Mouse (Mus musculus) heart, embryonic 12.5 days (tissue): ENCODE measurements around the gene Mfsd6l. TPM values are rescaled to one million over a fixed set of nuclear protein-coding genes. Genes with fewer than 3 reads are reported as not detected.
A peak's percentile ranks its signal among the peaks of the same experiment; 100 is the strongest.

ENCODE experiments used
- ATAC-seq: fragments of 200-750 bp; cut with Nextera tagmentation; 2 replicates; pipeline ENCODE4 v1.8.0; 2017; ENCODE audit warnings: moderate TSS enrichment, moderate library complexity; ENCODE audit not compliant: insufficient number of reproducible peaks, low FRiP score
- H3K27ac ChIP-seq: fragments of 300-500 bp; sonication (generic); 2 replicates; pipeline ENCODE4 v1.5.1; 2016; ENCODE audit warnings: mild to moderate bottlenecking, moderate library complexity; ENCODE audit not compliant: poor library complexity, severe bottlenecking
- H3K27me3 ChIP-seq: fragments of 300-500 bp; sonication (generic); replicated peaks from 2 replicates; pipeline ENCODE4 v1.6.1; 2016; ENCODE audit warnings: mild to moderate bottlenecking, moderate library complexity
- H3K36me3 ChIP-seq: fragments of 300-500 bp; sonication (generic); 2 replicates; pipeline ENCODE4 v1.6.1; 2016; ENCODE audit warnings: mild to moderate bottlenecking, moderate library complexity
- H3K4me1 ChIP-seq: fragments of 300-500 bp; sonication (generic); replicated peaks from 2 replicates; pipeline ENCODE4 v1.6.1; 2016; ENCODE audit warnings: mild to moderate bottlenecking
- H3K4me2 ChIP-seq: fragments of 300-500 bp; sonication (generic); 2 replicates; pipeline ENCODE4 v1.6.1; 2016; ENCODE audit warnings: mild to moderate bottlenecking, moderate library complexity
- H3K4me3 ChIP-seq: fragments of 300-500 bp; sonication (generic); 2 replicates; pipeline ENCODE4 v1.5.1; 2016; ENCODE audit warnings: mild to moderate bottlenecking
- H3K9ac ChIP-seq: fragments of 300-500 bp; sonication (generic); 2 replicates; pipeline ENCODE4 v1.6.1; 2016; ENCODE audit warnings: mild to moderate bottlenecking, moderate library complexity
- H3K9me3 ChIP-seq: fragments of 300-500 bp; sonication (generic); replicated peaks from 2 replicates; pipeline ENCODE4 v1.6.1; 2016; ENCODE audit warnings: mild to moderate bottlenecking, moderate library complexity
- WGBS: fragments of 180-500 bp; shearing (Covaris S2); methylation state at CpG from one replicate; pipeline ENCODE4 v1.1.7; 2016; 5-methylcytosine and 5-hydroxymethylcytosine counted together
- polyA plus RNA-seq: library from polyadenylated mRNA; unstranded; fragments of >200 nt; fragmentation: Nextera tagmentation; extraction: Ambion mirVana; gene quantifications from 2 replicates; pipeline ENCODE4 v1.2.1, GENCODE M21; 2016

Mfsd6l gene
- polyA plus RNA-seq, result 0.08 TPM in 1 of 2 replicates, not detected in the other

- H3K4me3 ChIP-seq, result peak within 1 kb of the TSS; percentile 28
- 11% methylated on average over 37 of the region's 37 CpGs for WGBS
- H3K27ac ChIP-seq, result no peak within 1 kb of the TSS
- H3K9ac ChIP-seq, result no peak within 1 kb of the TSS
- H3K9me3 ChIP-seq, result no peaks in the 10 kb centered on the region
- peak; percentile 18; the same call in 1 of the 2 replicates for ATAC-seq
- H3K36me3 ChIP-seq, result no peaks in the 10 kb centered on the region
- peaks cover 26% of the 10 kb centered on the region for H3K27me3 ChIP-seq
- peak within 1 kb of the TSS; percentile 66 for H3K4me2 ChIP-seq
- peaks cover 7% of the 10 kb centered on the region for H3K4me1 ChIP-seq
These were observed at the start of gene Mfsd6l for GRCm38 (mm10) chr11:68555918-68556584. TSS of gene Mfsd6l (plus strand) at chr11:68556186.

GRCm38 (mm10) chr11:68507246-68507645 lies 48.7 kb upstream of the Mfsd6l start:
- ATAC-seq, result no peak
- Histone ChIP-seq H3K36me3 (no peaks in the 10 kb centered on the region), H3K9ac (no peak overlapping the region), H3K4me3 (no peak overlapping the region), H3K4me1 (no peaks in the 10 kb centered on the region), H3K4me2 (no peak overlapping the region), H3K9me3 (no peaks in the 10 kb centered on the region), H3K27me3 (peaks cover 2% of the 10 kb centered on the region), H3K27ac (no peak overlapping the region)
- 65% methylated on average over 7 of the region's 7 CpGs for WGBS

GRCm38 (mm10) chr11:68508619-68509018 lies 47.4 kb upstream of the Mfsd6l start:
- 63% methylated on average over 5 of the region's 5 CpGs for WGBS
- Histone ChIP-seq H3K9me3 (no peaks in the 10 kb centered on the region), H3K36me3 (no peaks in the 10 kb centered on the region), H3K9ac (no peak overlapping the region), H3K4me2 (no peak overlapping the region), H3K27ac (no peak overlapping the region), H3K27me3 (peaks cover 2% of the 10 kb centered on the region; the same call in 1 of the 2 replicates), H3K4me3 (no peak overlapping the region), H3K4me1 (no peaks in the 10 kb centered on the region)
- no peak for ATAC-seq

- Histone ChIP-seq H3K9ac (no peak overlapping the region), H3K36me3 (no peaks in the 10 kb centered on the region), H3K4me1 (no peaks in the 10 kb centered on the region), H3K9me3 (no peaks in the 10 kb centered on the region), H3K4me3 (no peak overlapping the region), H3K27ac (no peak overlapping the region), H3K27me3 (peaks cover 2% of the 10 kb centered on the region; the same call in 1 of the 2 replicates), H3K4me2 (no peak overlapping the region)
- WGBS, result 58% methylated on average over 2 of the region's 2 CpGs
- ATAC-seq, result no peak
These were observed 46.8 kb upstream of the Mfsd6l start for GRCm38 (mm10) chr11:68509194-68509593.

- no peak overlapping the region for H3K4me2 ChIP-seq
- WGBS, result 49% methylated on average over 3 of the region's 3 CpGs
- H3K9me3 ChIP-seq, result peaks cover under 1% of the 10 kb centered on the region; the same call in 1 of the 2 replicates
- H3K4me3 ChIP-seq, result no peak overlapping the region
- H3K36me3 ChIP-seq, result no peaks in the 10 kb centered on the region
- no peak overlapping the region for H3K9ac ChIP-seq
- no peak overlapping the region for H3K27ac ChIP-seq
- H3K27me3 ChIP-seq, result no peaks in the 10 kb centered on the region
- H3K4me1 ChIP-seq, result no peaks in the 10 kb centered on the region
- no peak for ATAC-seq
These were observed 42.0 kb upstream of the Mfsd6l start for GRCm38 (mm10) chr11:68513969-68514368.

- Histone ChIP-seq H3K4me2 (no peak overlapping the region), H3K27ac (no peak overlapping the region), H3K4me3 (no peak overlapping the region), H3K36me3 (0 out of 2 replicates have a peak, but pooled peaks cover 2% of the 10 kb centered on the region), H3K9me3 (peaks cover 12% of the 10 kb centered on the region), H3K4me1 (no peaks in the 10 kb centered on the region), H3K9ac (no peak overlapping the region), H3K27me3 (no peaks in the 10 kb centered on the region)
- ATAC-seq, result no peak
- WGBS, result 82% methylated on average over 4 of the region's 4 CpGs
These were observed 36.6 kb upstream of the Mfsd6l start for GRCm38 (mm10) chr11:68519362-68519761.

- 87% methylated on average over 5 of the region's 5 CpGs for WGBS
- no peak for ATAC-seq
- Histone ChIP-seq H3K9me3 (peaks cover 12% of the 10 kb centered on the region), H3K4me1 (no peaks in the 10 kb centered on the region), H3K27ac (no peak overlapping the region), H3K9ac (no peak overlapping the region), H3K4me3 (no peak overlapping the region), H3K4me2 (no peak overlapping the region), H3K36me3 (0 out of 2 replicates have a peak, but pooled peaks cover 2% of the 10 kb centered on the region), H3K27me3 (no peaks in the 10 kb centered on the region)
These were observed 36.2 kb upstream of the Mfsd6l start for GRCm38 (mm10) chr11:68519815-68520214.

GRCm38 (mm10) chr11:68520439-68520838 lies 35.5 kb upstream of the Mfsd6l start:
- Histone ChIP-seq H3K4me2 (no peak overlapping the region), H3K9me3 (peaks cover 12% of the 10 kb centered on the region), H3K36me3 (0 out of 2 replicates have a peak, but pooled peaks cover 2% of the 10 kb centered on the region), H3K27ac (no peak overlapping the region), H3K4me3 (no peak overlapping the region), H3K9ac (no peak overlapping the region), H3K27me3 (no peaks in the 10 kb centered on the region), H3K4me1 (no peaks in the 10 kb centered on the region)
- no peak for ATAC-seq
- WGBS, result 65% methylated on average over 2 of the region's 2 CpGs

- no peak for ATAC-seq
- H3K27me3 ChIP-seq, result no peaks in the 10 kb centered on the region
- H3K9ac ChIP-seq, result no peak overlapping the region
- 0 out of 2 replicates have a peak, but pooled peaks cover 2% of the 10 kb centered on the region for H3K36me3 ChIP-seq
- H3K4me2 ChIP-seq, result no peak overlapping the region
- H3K9me3 ChIP-seq, result peaks cover 12% of the 10 kb centered on the region
- H3K4me3 ChIP-seq, result no peak overlapping the region
- H3K4me1 ChIP-seq, result no peaks in the 10 kb centered on the region
- no peak overlapping the region for H3K27ac ChIP-seq
- 78% methylated on average over 5 of the region's 5 CpGs for WGBS
These were observed 34.6 kb upstream of the Mfsd6l start for GRCm38 (mm10) chr11:68521352-68521751.

GRCm38 (mm10) chr11:68526441-68526840 lies 29.5 kb upstream of the Mfsd6l start:
- Histone ChIP-seq H3K4me3 (no peak overlapping the region), H3K27ac (no peak overlapping the region), H3K4me2 (no peak overlapping the region), H3K9ac (no peak overlapping the region), H3K4me1 (no peaks in the 10 kb centered on the region), H3K9me3 (no peaks in the 10 kb centered on the region), H3K36me3 (no peaks in the 10 kb centered on the region), H3K27me3 (peaks cover 29% of the 10 kb centered on the region; the same call in 1 of the 2 replicates)
- 76% methylated on average over 4 of the region's 4 CpGs for WGBS
- ATAC-seq, result no peak

GRCm38 (mm10) chr11:68531066-68531806 lies 24.8 kb upstream of the Mfsd6l start:
- Histone ChIP-seq H3K4me3 (no peak overlapping the region), H3K4me2 (no peak overlapping the region), H3K27me3 (peaks cover 29% of the 10 kb centered on the region; the same call in 1 of the 2 replicates), H3K9ac (no peak overlapping the region), H3K36me3 (no peaks in the 10 kb centered on the region), H3K9me3 (no peaks in the 10 kb centered on the region), H3K4me1 (no peaks in the 10 kb centered on the region), H3K27ac (no peak overlapping the region)
- WGBS, result 23% methylated on average over 16 of the region's 16 CpGs
- no peak for ATAC-seq
